1 mouse cellular context compared by ENCODE assay signal in the genomic region with DNA sequence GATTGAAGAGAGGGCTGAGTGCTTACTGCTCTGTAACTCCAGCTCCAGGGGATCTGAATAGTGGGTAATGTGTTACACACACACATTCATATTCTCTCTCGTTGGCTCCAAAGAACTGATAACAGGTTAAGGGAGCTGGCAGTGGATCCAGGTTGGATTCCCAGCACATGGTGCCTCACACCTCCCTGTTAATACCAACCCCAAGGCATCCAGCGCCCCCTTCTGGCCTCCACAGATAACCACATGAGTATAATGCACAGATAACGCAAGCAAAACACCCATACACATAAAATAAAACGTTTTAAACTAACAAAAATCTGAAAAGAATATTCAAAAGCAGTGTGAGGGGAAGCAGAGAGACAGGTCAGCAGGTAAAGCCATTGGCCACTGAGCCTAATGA.
TF ChIP-seq lines count a peak whose summit lies in the region.

No protein-coding gene starts in this region.

TF ChIP-seq in MEL, 35 proteins besides CTCF, POLR2A, EP300 and RAD21:
- TF ChIP-seq ZC3H11A (IDR thresholded peaks at IDR 0.05; ENCODE audit: low read depth, low read length) = no peak
- peak; percentile 30; the same call in 1 of the 2 replicates for TF ChIP-seq SMC3 (IDR thresholded peaks at IDR 0.05; ENCODE audit: low read depth, low read length)
